Mouse (Mus musculus): ENCODE measurements at regions not wholly inside any gene's neighbourhood (a gene's known extent, or its start where the extent isn't known, plus 50 kb on each side); places are given as distances from the start of the nearest gene placed in this dataset.

DNA sequence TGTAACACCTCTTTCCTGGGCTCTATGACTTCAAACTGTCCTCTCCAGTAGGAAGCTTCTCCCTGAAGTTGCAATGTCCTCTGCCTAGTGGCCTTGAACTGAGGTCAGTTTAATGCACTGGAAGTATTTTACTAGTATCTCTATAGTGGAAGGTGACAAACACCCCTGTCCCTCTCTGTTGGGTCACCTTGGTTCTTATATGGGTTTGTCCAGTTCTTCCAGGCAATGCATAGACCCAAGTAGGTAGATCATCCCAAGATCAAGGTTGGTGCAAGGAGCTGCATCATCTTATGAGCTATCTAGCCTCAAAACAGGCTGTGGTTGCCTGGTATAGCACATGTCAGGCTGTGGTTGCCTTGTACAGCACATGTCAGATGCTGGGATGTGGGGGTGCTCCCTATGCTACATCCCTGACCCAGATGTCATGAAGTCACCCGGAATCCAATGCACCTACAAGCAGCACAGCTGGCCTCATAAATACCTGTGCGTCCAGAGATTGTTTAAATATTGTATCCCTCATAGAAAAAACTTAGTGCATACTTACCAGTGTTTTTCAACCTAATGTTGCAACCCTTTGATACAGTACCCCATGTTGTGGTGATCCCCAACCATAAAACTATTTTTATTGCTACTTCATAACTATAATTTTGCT, 88.4 kb upstream of the Cpm start:
- H3K4me1 ChIP-seq (ENCODE audit: insufficient read depth, low read length), result no peaks in the 10 kb centered on the region
- no peak for TF ChIP-seq CTCF (IDR thresholded peaks at IDR 0.05)
- H3K27ac ChIP-seq (ENCODE audit: low read depth, low read length), result no peak overlapping the region
- H3K9me3 ChIP-seq (ENCODE audit: low read length), result no peaks in the 10 kb centered on the region
- no peak for ATAC-seq (ENCODE audit: low FRiP score)
- no peak overlapping the region for H3K9ac ChIP-seq (replicated peaks; ENCODE audit: low read length, poor library complexity, severe bottlenecking)
- WGBS, result 96% methylated on average over 2 of the region's 2 CpGs
- no peak overlapping the region for H3K4me3 ChIP-seq (ENCODE audit: low read depth, low read length)
- no peak overlapping the region for H3K4me2 ChIP-seq (ENCODE audit: low read depth, low read length, poor library complexity, severe bottlenecking)
- H3K36me3 ChIP-seq (ENCODE audit: insufficient read depth, low read length), result no peaks in the 10 kb centered on the region
- DNase-seq (ENCODE audit: low spot score), result no peak
- H3K27me3 ChIP-seq (ENCODE audit: insufficient read depth, low read length), result no peaks in the 10 kb centered on the region

DNA sequence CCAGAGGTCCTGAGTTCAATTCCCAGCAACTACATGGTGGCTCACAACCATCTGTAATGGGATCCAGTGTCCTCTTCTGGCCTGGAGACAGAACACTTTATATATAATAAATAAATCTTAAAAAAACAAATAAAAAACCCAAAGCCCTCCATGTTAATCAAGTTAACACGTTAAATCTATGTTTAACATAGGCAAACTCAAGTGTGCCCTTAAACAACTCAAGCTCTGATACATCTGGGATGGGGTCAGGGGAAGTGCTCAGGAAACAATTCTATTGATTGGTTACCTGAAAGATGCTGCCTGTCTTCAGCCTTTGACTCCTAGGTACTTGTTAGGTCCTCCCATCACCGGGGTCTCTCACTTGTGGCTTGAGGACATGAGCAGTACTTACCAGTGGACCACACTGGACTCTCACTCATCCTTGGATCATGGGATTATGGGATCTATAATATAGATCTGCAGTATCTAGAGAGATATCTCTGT, 89.1 kb upstream of the Cpm start:
- ATAC-seq (ENCODE audit: low FRiP score) (no peak), DNase-seq (ENCODE audit: low spot score) (no peak)
- H3K27me3 ChIP-seq (ENCODE audit: insufficient read depth, low read length), result no peaks in the 10 kb centered on the region
- H3K27ac ChIP-seq (ENCODE audit: low read depth, low read length), result no peak overlapping the region
- H3K9ac ChIP-seq (replicated peaks; ENCODE audit: low read length, poor library complexity, severe bottlenecking), result no peak overlapping the region
- no peak for TF ChIP-seq CTCF (IDR thresholded peaks at IDR 0.05)
- no peaks in the 10 kb centered on the region for H3K4me1 ChIP-seq (ENCODE audit: insufficient read depth, low read length)
- no peak overlapping the region for H3K4me2 ChIP-seq (ENCODE audit: low read depth, low read length, poor library complexity, severe bottlenecking)
- H3K36me3 ChIP-seq (ENCODE audit: insufficient read depth, low read length), result no peaks in the 10 kb centered on the region
- WGBS, result 92% methylated on average over 2 of the region's 2 CpGs
- H3K4me3 ChIP-seq (ENCODE audit: low read depth, low read length), result no peak overlapping the region
- no peaks in the 10 kb centered on the region for H3K9me3 ChIP-seq (ENCODE audit: low read length)

DNA sequence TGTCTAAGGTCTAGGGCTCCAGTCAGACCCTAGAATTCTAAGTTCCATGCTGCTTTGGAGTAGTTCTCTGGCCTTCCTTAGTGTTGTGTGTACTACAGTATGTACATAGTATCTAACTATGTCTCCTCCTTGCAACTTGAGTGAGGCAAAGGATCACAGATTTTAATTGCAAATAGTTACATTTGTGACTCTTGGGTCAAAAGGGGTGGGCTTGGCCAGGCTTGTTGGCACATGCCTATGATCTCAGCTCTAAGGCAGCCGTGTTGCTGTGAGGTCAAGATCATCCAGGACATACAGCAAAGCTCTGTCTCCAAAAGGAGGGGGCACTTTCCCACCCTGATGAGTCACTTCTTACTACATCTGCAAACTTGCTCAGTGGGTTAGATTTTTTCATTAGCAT, 89.8 kb upstream of the Cpm start:
- ATAC-seq (ENCODE audit: low FRiP score) (no peak), DNase-seq (ENCODE audit: low spot score) (no peak)
- no peaks in the 10 kb centered on the region for H3K4me1 ChIP-seq (ENCODE audit: insufficient read depth, low read length)
- 77% methylated on average over 1 of the region's 1 CpGs for WGBS
- H3K4me2 ChIP-seq (ENCODE audit: low read depth, low read length, poor library complexity, severe bottlenecking), result no peak overlapping the region
- TF ChIP-seq CTCF (IDR thresholded peaks at IDR 0.05), result no peak
- no peak overlapping the region for H3K4me3 ChIP-seq (ENCODE audit: low read depth, low read length)
- H3K9ac ChIP-seq (replicated peaks; ENCODE audit: low read length, poor library complexity, severe bottlenecking), result no peak overlapping the region
- H3K9me3 ChIP-seq (ENCODE audit: low read length), result no peaks in the 10 kb centered on the region
- H3K27ac ChIP-seq (ENCODE audit: low read depth, low read length), result no peak overlapping the region
- H3K27me3 ChIP-seq (ENCODE audit: insufficient read depth, low read length), result no peaks in the 10 kb centered on the region
- no peaks in the 10 kb centered on the region for H3K36me3 ChIP-seq (ENCODE audit: insufficient read depth, low read length)

DNA sequence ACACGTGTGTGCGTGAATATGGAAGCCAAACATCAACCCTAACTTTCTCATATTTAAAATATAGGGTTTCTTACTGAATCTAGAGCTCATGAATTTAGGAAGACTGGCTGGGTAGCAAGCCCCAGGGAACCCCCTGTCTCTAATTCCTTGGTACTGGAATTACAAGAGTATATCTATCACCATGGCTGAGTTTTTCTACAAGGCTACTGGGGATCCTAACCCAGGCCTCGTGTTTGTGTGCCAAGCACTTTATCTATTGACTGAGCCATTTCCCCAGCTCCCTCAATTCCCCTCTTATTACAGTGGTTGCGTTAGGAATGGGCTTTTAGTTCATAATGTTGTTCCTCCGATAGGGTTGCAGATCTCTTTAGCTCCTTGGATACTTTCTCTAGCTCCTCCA, 90.6 kb upstream of the Cpm start:
- no peak for TF ChIP-seq CTCF (IDR thresholded peaks at IDR 0.05)
- no peak overlapping the region for H3K4me3 ChIP-seq (ENCODE audit: low read depth, low read length)
- WGBS, result 83% methylated on average over 5 of the region's 5 CpGs
- no peak overlapping the region for H3K27ac ChIP-seq (ENCODE audit: low read depth, low read length)
- no peaks in the 10 kb centered on the region for H3K27me3 ChIP-seq (ENCODE audit: insufficient read depth, low read length)
- H3K4me2 ChIP-seq (ENCODE audit: low read depth, low read length, poor library complexity, severe bottlenecking), result no peak overlapping the region
- no peaks in the 10 kb centered on the region for H3K4me1 ChIP-seq (ENCODE audit: insufficient read depth, low read length)
- no peak overlapping the region for H3K9ac ChIP-seq (replicated peaks; ENCODE audit: low read length, poor library complexity, severe bottlenecking)
- H3K36me3 ChIP-seq (ENCODE audit: insufficient read depth, low read length), result no peaks in the 10 kb centered on the region
- H3K9me3 ChIP-seq (ENCODE audit: low read length), result no peaks in the 10 kb centered on the region
- DNase-seq (ENCODE audit: low spot score), result no peak
- no peak for ATAC-seq (ENCODE audit: low FRiP score)

DNA sequence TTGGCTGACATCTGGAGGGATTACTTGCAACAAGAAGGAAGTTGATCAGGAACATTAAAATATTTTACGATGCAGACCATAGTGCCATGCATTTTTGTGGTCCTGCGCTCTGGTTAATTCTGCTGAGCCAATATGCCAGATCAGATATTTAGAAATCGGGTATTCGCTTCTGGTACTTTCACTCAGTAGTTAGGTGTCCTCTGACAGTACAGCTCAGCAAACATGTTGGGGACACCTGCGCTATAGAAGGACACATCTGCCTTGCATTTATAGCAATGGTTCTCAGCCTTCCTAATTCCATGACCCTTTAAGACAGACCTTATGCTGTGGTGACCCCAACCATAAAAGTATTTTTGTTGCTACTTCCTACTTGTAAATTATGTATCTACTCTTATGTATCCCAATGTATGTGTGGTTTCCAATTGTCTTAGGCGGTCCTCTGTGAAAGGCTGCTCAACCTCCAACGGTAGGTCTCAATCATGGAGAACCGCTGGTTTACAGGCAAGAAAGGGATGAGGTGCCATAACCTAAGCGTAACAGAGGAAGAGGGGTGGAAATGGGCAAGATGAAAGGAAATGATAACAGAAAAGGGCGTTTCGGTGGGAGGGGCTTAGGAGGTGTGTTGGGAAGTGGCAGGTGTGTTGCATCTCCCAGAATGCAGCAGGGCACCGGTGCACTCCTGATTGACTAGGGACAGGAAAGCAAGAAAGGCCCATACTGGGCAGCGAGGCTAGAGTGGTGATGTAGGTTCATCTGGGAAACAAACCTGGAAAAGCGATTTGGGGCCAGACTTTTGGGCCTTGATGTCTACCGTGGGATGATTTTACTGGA, 92.3 kb upstream of the Cpm start:
- Histone ChIP-seq H3K4me3 (ENCODE audit: low read depth, low read length) (no peak overlapping the region), H3K9ac (replicated peaks; ENCODE audit: low read length, poor library complexity, severe bottlenecking) (no peak overlapping the region), H3K27me3 (ENCODE audit: insufficient read depth, low read length) (no peaks in the 10 kb centered on the region), H3K4me1 (ENCODE audit: insufficient read depth, low read length) (no peaks in the 10 kb centered on the region), H3K27ac (ENCODE audit: low read depth, low read length) (no peak overlapping the region), H3K9me3 (ENCODE audit: low read length) (no peaks in the 10 kb centered on the region), H3K36me3 (ENCODE audit: insufficient read depth, low read length) (no peaks in the 10 kb centered on the region), H3K4me2 (ENCODE audit: low read depth, low read length, poor library complexity, severe bottlenecking) (no peak overlapping the region)
- TF ChIP-seq CTCF (IDR thresholded peaks at IDR 0.05), result no peak
- WGBS, result 96% methylated on average over 15 of the region's 15 CpGs
- ATAC-seq (ENCODE audit: low FRiP score), result no peak
- DNase-seq (ENCODE audit: low spot score), result no peak

DNA sequence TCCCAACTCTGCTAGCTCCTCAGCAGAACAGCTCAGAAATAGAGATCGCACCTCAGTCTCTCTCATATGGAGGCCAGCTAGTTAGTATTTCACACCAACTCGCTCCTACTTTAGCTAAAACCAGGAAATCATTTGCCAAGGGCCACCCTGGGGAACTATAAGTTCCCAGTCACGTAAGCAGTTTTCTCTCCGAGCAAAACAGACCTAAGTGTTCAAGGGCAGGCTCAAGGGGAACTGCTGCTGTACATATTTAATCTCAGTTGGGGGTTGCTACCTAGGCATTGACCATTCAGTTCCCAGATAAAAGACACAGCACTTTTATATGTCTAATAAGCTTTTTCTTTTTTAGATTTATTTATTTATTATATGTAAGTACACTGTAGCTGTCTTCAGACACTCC, 93.5 kb upstream of the Cpm start:
- H3K4me2 ChIP-seq (ENCODE audit: low read depth, low read length, poor library complexity, severe bottlenecking), result no peak overlapping the region
- WGBS, result 85% methylated on average over 4 of the region's 4 CpGs

More for the DNA sequence above, 93.5 kb upstream of the Cpm start:
- DNase-seq (ENCODE audit: low spot score) (no peak), ATAC-seq (ENCODE audit: low FRiP score) (no peak)
- no peak for TF ChIP-seq CTCF (IDR thresholded peaks at IDR 0.05)
- Histone ChIP-seq H3K9ac (replicated peaks; ENCODE audit: low read length, poor library complexity, severe bottlenecking) (no peak overlapping the region), H3K4me1 (ENCODE audit: insufficient read depth, low read length) (no peaks in the 10 kb centered on the region), H3K27ac (ENCODE audit: low read depth, low read length) (no peak overlapping the region), H3K27me3 (ENCODE audit: insufficient read depth, low read length) (no peaks in the 10 kb centered on the region), H3K9me3 (ENCODE audit: low read length) (no peaks in the 10 kb centered on the region), H3K36me3 (ENCODE audit: insufficient read depth, low read length) (no peaks in the 10 kb centered on the region), H3K4me3 (ENCODE audit: low read depth, low read length) (no peak overlapping the region)

Data from midbrain, postnatal 0 days (tissue).